Mouse (Mus musculus) megakaryocyte, embryonic 14.5 days (primary cell): ENCODE data around the gene Mbd6.

ENCODE experiments used
- FLI1 ChIP-seq: IDR thresholded peaks from 2 replicates; pipeline ENCODE4 v1.6.1; 2012; ENCODE audit warnings: low read length, inconsistent platforms, mixed read lengths
- GATA1 ChIP-seq: IDR thresholded peaks from 3 replicates; pipeline ENCODE4 v1.6.1; 2012; ENCODE audit warnings: mixed read lengths, low read length, inconsistent platforms, borderline replicate concordance

DNA sequence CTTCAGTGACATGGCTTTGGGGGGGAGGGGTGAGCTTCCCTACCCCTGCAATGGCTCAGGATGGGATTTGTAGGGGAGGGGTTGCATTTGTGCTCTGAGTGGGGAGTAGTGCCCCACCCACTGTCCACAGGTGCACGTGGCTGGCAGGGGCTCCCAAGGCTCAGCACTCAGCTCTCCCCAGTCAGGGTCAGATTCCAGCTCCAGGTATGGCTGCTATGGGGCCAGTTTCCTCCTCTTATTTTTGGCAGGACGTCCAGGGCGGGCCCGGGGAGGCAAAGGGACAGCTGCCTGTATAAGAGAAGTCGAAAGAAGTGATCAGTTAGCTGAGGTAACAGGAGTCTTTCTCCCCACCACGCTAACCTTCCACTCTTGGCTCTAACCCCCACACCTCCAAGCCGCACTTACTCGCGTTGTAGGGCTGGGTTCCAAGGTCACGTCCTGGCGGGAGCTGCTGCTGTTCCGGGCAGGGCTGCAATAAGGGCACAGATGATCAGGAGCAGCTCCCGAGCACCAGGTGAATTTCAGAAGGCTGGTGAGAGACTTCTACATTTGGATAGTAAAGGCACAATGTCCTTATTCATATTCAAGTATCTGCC is 6.1 kb downstream of the Mbd6 start:
- TF ChIP-seq GATA1 (no peak), FLI1 (no peak)
